Mouse (Mus musculus) hindbrain, embryonic 14.5 days (tissue): Measurements from ENCODE around the gene Znrf4. TPM values are rescaled to one million over a fixed set of nuclear protein-coding genes. Genes with fewer than 3 reads are reported as not detected.

Experiments used
- ATAC-seq: fragments of 200-750 bp; cut with Nextera tagmentation; 2 replicates; pipeline ENCODE4 v1.8.0; 2017; ENCODE audit warnings: moderate number of reproducible peaks, mild to moderate bottlenecking, moderate TSS enrichment, moderate library complexity; ENCODE audit not compliant: low FRiP score
- DNase-seq: peaks from one replicate; pipeline ENCODE4 v3.0.0-alpha.2; 2015; ENCODE audit warnings: low spot score
- H3K27ac ChIP-seq: fragments of 300-500 bp; sonication (generic); 2 replicates; pipeline ENCODE4 v1.5.1; 2014; ENCODE audit warnings: mild to moderate bottlenecking, moderate library complexity
- H3K27me3 ChIP-seq: fragments of 300-500 bp; sonication (generic); 2 replicates; pipeline ENCODE4 v1.6.1; 2014; ENCODE audit warnings: mild to moderate bottlenecking, low read length, mixed read lengths; ENCODE audit not compliant: control insufficient read depth, insufficient read depth
- H3K36me3 ChIP-seq: fragments of 300-500 bp; sonication (generic); replicated peaks from 2 replicates; pipeline ENCODE4 v1.6.1; 2014; ENCODE audit not compliant: control insufficient read depth, insufficient read depth
- H3K4me1 ChIP-seq: fragments of 300-500 bp; sonication (generic); replicated peaks from 2 replicates; pipeline ENCODE4 v1.6.1; 2014; ENCODE audit warnings: antibody characterized with exemption, low read length, mixed read lengths; ENCODE audit not compliant: control insufficient read depth, insufficient read depth
- H3K4me2 ChIP-seq: fragments of 300-500 bp; sonication (generic); replicated peaks from 2 replicates; pipeline ENCODE4 v1.6.1; 2014; ENCODE audit warnings: mild to moderate bottlenecking, moderate library complexity
- H3K4me3 ChIP-seq: fragments of 300-500 bp; sonication (generic); replicated peaks from 2 replicates; pipeline ENCODE4 v1.5.1; 2014; ENCODE audit warnings: mild to moderate bottlenecking, low read length
- H3K9ac ChIP-seq: fragments of 300-500 bp; sonication (generic); 2 replicates; pipeline ENCODE4 v1.6.1; 2014
- H3K9me3 ChIP-seq: fragments of 300-500 bp; sonication (generic); 2 replicates; pipeline ENCODE4 v1.6.1; 2016; ENCODE audit warnings: low read length; ENCODE audit not compliant: control insufficient read depth
- WGBS: fragments of 180-500 bp; shearing (Covaris S2); extraction: QIAGEN DNeasy Blood & Tissue Kit; methylation state at CpG from one replicate; pipeline ENCODE4 v1.1.7; 2014; 5-methylcytosine and 5-hydroxymethylcytosine counted together
- polyA plus RNA-seq: library from polyadenylated mRNA; unstranded; fragments of >200 nt; fragmentation: Nextera tagmentation; extraction: Ambion mirVana; gene quantifications from 2 replicates; pipeline ENCODE4 v1.2.1, GENCODE M21; 2014

The Znrf4 gene
- polyA plus RNA-seq, result not detected in 2 replicates

GRCm38 (mm10) chr17:56512310-56512709, at the start of gene Znrf4:
Znrf4 (minus strand) TSS chr17:56512431.
- DNase-seq (peak; percentile 14), ATAC-seq (no peak)
- Histone ChIP-seq H3K9ac (0 out of 2 replicates have a peak within 1 kb of the TSS, but pooled peaks have one; percentile 13), H3K4me1 (peaks cover 13% of the 10 kb centered on the region), H3K27me3 (peaks cover 31% of the 10 kb centered on the region), H3K9me3 (no peaks in the 10 kb centered on the region), H3K36me3 (no peaks in the 10 kb centered on the region), H3K4me2 (peak within 1 kb of the TSS; percentile 41), H3K4me3 (peak within 1 kb of the TSS; percentile 23), H3K27ac (no peak within 1 kb of the TSS)
- 66% methylated on average over 22 of the region's 22 CpGs for WGBS

- no peaks in the 10 kb centered on the region for H3K9me3 ChIP-seq
- ATAC-seq (no peak), DNase-seq (no peak)
- no peaks in the 10 kb centered on the region for H3K4me1 ChIP-seq
- H3K27me3 ChIP-seq, result no peaks in the 10 kb centered on the region
- WGBS, result 98% methylated on average over 2 of the region's 2 CpGs
- H3K27ac ChIP-seq, result no peak overlapping the region
- H3K4me3 ChIP-seq, result no peak overlapping the region
- peaks cover 63% of the 10 kb centered on the region for H3K36me3 ChIP-seq
- no peak overlapping the region for H3K4me2 ChIP-seq
- no peak overlapping the region for H3K9ac ChIP-seq
These were observed 49.6 kb upstream of the Znrf4 start for GRCm38 (mm10) chr17:56561866-56562265.

GRCm38 (mm10) chr17:56560131-56560530, 47.9 kb upstream of the Znrf4 start:
- 77% methylated on average over 1 of the region's 1 CpGs for WGBS
- H3K4me2 ChIP-seq, result no peak overlapping the region

GRCm38 (mm10) chr17:56559386-56559785, 47.2 kb upstream of the Znrf4 start:
- Histone ChIP-seq H3K27me3 (no peaks in the 10 kb centered on the region), H3K4me3 (no peak overlapping the region), H3K4me2 (no peak overlapping the region), H3K4me1 (no peaks in the 10 kb centered on the region), H3K36me3 (peaks cover 38% of the 10 kb centered on the region), H3K27ac (no peak overlapping the region), H3K9ac (no peak overlapping the region), H3K9me3 (no peaks in the 10 kb centered on the region)
- whole genome bisulfite sequencing, result 82% methylated on average over 3 of the region's 3 CpGs
- ATAC-seq, result no peak
- DNase-seq, result no peak

More at GRCm38 (mm10) chr17:56560131-56560530, 47.9 kb upstream of the Znrf4 start:
- no peak overlapping the region for H3K27ac ChIP-seq
- no peaks in the 10 kb centered on the region for H3K27me3 ChIP-seq
- no peaks in the 10 kb centered on the region for H3K4me1 ChIP-seq
- no peak for ATAC-seq
- no peak overlapping the region for H3K4me3 ChIP-seq
- peaks cover 46% of the 10 kb centered on the region for H3K36me3 ChIP-seq
- H3K9ac ChIP-seq, result no peak overlapping the region
- no peak for DNase-seq
- H3K9me3 ChIP-seq, result no peaks in the 10 kb centered on the region

GRCm38 (mm10) chr17:56558448-56558847, 46.2 kb upstream of the Znrf4 start:
- H3K27ac ChIP-seq, result no peak overlapping the region
- no peaks in the 10 kb centered on the region for H3K27me3 ChIP-seq
- DNase-seq (peak; percentile 81), ATAC-seq (peak; percentile 79)
- no peak overlapping the region for H3K4me3 ChIP-seq
- H3K4me2 ChIP-seq, result no peak overlapping the region
- no peak overlapping the region for H3K9ac ChIP-seq
- no peaks in the 10 kb centered on the region for H3K9me3 ChIP-seq
- no peaks in the 10 kb centered on the region for H3K4me1 ChIP-seq
- 20% methylated on average over 3 of the region's 3 CpGs for WGBS
- H3K36me3 ChIP-seq, result peaks cover 29% of the 10 kb centered on the region

GRCm38 (mm10) chr17:56554122-56554551, 41.9 kb upstream of the Znrf4 start, which contains the start of gene Gm20219:
Gm20219 (minus strand) TSS chr17:56554387.
- H3K36me3 ChIP-seq, result no peaks in the 10 kb centered on the region
- no peaks in the 10 kb centered on the region for H3K9me3 ChIP-seq
- ATAC-seq, result no peak
- no peak within 1 kb of the TSS for H3K4me3 ChIP-seq
- no peak within 1 kb of the TSS for H3K27ac ChIP-seq
- H3K4me1 ChIP-seq, result peaks cover 21% of the 10 kb centered on the region
- H3K4me2 ChIP-seq, result no peak within 1 kb of the TSS
- no peaks in the 10 kb centered on the region for H3K27me3 ChIP-seq
- DNase-seq, result no peak
- 81% methylated on average over 20 of the region's 20 CpGs for WGBS
- no peak within 1 kb of the TSS for H3K9ac ChIP-seq

GRCm38 (mm10) chr17:56552781-56553363, 40.6 kb upstream of the Znrf4 start:
- WGBS, result 44% methylated on average over 5 of the region's 5 CpGs
- ATAC-seq, result peak; percentile 16; the same call in 1 of the 2 replicates

GRCm38 (mm10) chr17:56551841-56552581, 39.8 kb upstream of the Znrf4 start:
- DNase-seq (peak; percentile 55), ATAC-seq (peak; percentile 87)
- H3K36me3 ChIP-seq, result no peaks in the 10 kb centered on the region
- no peak overlapping the region for H3K4me3 ChIP-seq
- 0 out of 2 replicates have a peak overlapping the region, but pooled peaks have one; percentile 24 for H3K9ac ChIP-seq
- H3K27me3 ChIP-seq, result no peaks in the 10 kb centered on the region
- 27% methylated on average over 6 of the region's 6 CpGs for WGBS
- H3K9me3 ChIP-seq, result no peaks in the 10 kb centered on the region
- no peak overlapping the region for H3K4me2 ChIP-seq
- H3K4me1 ChIP-seq, result peaks cover 30% of the 10 kb centered on the region
- H3K27ac ChIP-seq, result peak overlapping the region; percentile 89

More at GRCm38 (mm10) chr17:56552781-56553363, 40.6 kb upstream of the Znrf4 start:
- no peak overlapping the region for H3K4me2 ChIP-seq
- H3K27me3 ChIP-seq, result no peaks in the 10 kb centered on the region
- no peak overlapping the region for H3K9ac ChIP-seq
- H3K36me3 ChIP-seq, result no peaks in the 10 kb centered on the region
- H3K4me3 ChIP-seq, result no peak overlapping the region
- H3K4me1 ChIP-seq, result peaks cover 24% of the 10 kb centered on the region
- H3K9me3 ChIP-seq, result no peaks in the 10 kb centered on the region
- peak; percentile 78 for DNase-seq
- peak overlapping the region; percentile 89 for H3K27ac ChIP-seq

GRCm38 (mm10) chr17:56550784-56551475, 38.7 kb upstream of the Znrf4 start:
- no peaks in the 10 kb centered on the region for H3K36me3 ChIP-seq
- DNase-seq, result peak; percentile 17
- H3K9ac ChIP-seq, result no peak overlapping the region
- WGBS, result 72% methylated on average over 12 of the region's 12 CpGs
- H3K4me1 ChIP-seq, result peaks cover 35% of the 10 kb centered on the region
- no peak overlapping the region for H3K4me3 ChIP-seq
- H3K4me2 ChIP-seq, result no peak overlapping the region
- H3K27ac ChIP-seq, result peak overlapping the region; percentile 89
- H3K9me3 ChIP-seq, result no peaks in the 10 kb centered on the region
- ATAC-seq, result no peak
- no peaks in the 10 kb centered on the region for H3K27me3 ChIP-seq
